Mouse (Mus musculus): ENCODE measurements at regions not wholly inside any gene's neighbourhood (a gene's known extent, or its start where the extent isn't known, plus 50 kb on each side); places are given as distances from the start of the nearest gene placed in this dataset.

GRCm38 (mm10) chr3:36790245-36790644 lies 72.7 kb upstream of the 4932438A13Rik start:
- H3K27ac ChIP-seq (ENCODE audit: low read length) = no peak overlapping the region
- H3K4me1 ChIP-seq (ENCODE audit: control insufficient read depth, insufficient read depth, low read length) = no peaks in the 10 kb centered on the region
- H3K36me3 ChIP-seq (ENCODE audit: control insufficient read depth, insufficient read depth, low read length) = no peaks in the 10 kb centered on the region
- no peak for ATAC-seq
- no peak overlapping the region for H3K9ac ChIP-seq (ENCODE audit: low read depth, low read length)
- no peaks in the 10 kb centered on the region for H3K27me3 ChIP-seq (replicated peaks; ENCODE audit: control insufficient read depth, insufficient read depth, low read length)
- no peak overlapping the region for H3K4me2 ChIP-seq (ENCODE audit: low read depth, low read length)
- 65% methylated on average over 4 of the region's 4 CpGs for WGBS
- H3K4me3 ChIP-seq (ENCODE audit: low read length) = no peak overlapping the region
- H3K9me3 ChIP-seq (ENCODE audit: control insufficient read depth, low read length) = peaks cover 3% of the 10 kb centered on the region; the same call in 1 of the 2 replicates

GRCm38 (mm10) chr3:36797025-36797424 lies 65.9 kb upstream of the 4932438A13Rik start:
- peak; percentile 76 for ATAC-seq
- 33% methylated on average over 4 of the region's 4 CpGs for WGBS

GRCm38 (mm10) chr3:36798160-36798823 lies 64.6 kb upstream of the 4932438A13Rik start:
- no peaks in the 10 kb centered on the region for H3K36me3 ChIP-seq (ENCODE audit: control insufficient read depth, insufficient read depth, low read length)
- ATAC-seq = peak; percentile 97
- H3K4me1 ChIP-seq (ENCODE audit: control insufficient read depth, insufficient read depth, low read length) = no peaks in the 10 kb centered on the region
- H3K9ac ChIP-seq (ENCODE audit: low read depth, low read length) = no peak overlapping the region
- no peaks in the 10 kb centered on the region for H3K27me3 ChIP-seq (replicated peaks; ENCODE audit: control insufficient read depth, insufficient read depth, low read length)
- no peak overlapping the region for H3K4me3 ChIP-seq (ENCODE audit: low read length)
- WGBS = 57% methylated on average over 13 of the region's 13 CpGs
- no peaks in the 10 kb centered on the region for H3K9me3 ChIP-seq (ENCODE audit: control insufficient read depth, low read length)
- no peak overlapping the region for H3K4me2 ChIP-seq (ENCODE audit: low read depth, low read length)
- H3K27ac ChIP-seq (ENCODE audit: low read length) = peak overlapping the region; percentile 70

More at GRCm38 (mm10) chr3:36797025-36797424, 65.9 kb upstream of the 4932438A13Rik start:
- no peaks in the 10 kb centered on the region for H3K9me3 ChIP-seq (ENCODE audit: control insufficient read depth, low read length)
- H3K36me3 ChIP-seq (ENCODE audit: control insufficient read depth, insufficient read depth, low read length) = no peaks in the 10 kb centered on the region
- H3K4me2 ChIP-seq (ENCODE audit: low read depth, low read length) = peak overlapping the region; percentile 5; the same call in 1 of the 2 replicates
- no peaks in the 10 kb centered on the region for H3K4me1 ChIP-seq (ENCODE audit: control insufficient read depth, insufficient read depth, low read length)
- H3K27me3 ChIP-seq (replicated peaks; ENCODE audit: control insufficient read depth, insufficient read depth, low read length) = no peaks in the 10 kb centered on the region
- peak overlapping the region; percentile 91 for H3K27ac ChIP-seq (ENCODE audit: low read length)
- no peak overlapping the region for H3K4me3 ChIP-seq (ENCODE audit: low read length)
- peak overlapping the region; percentile 36; the same call in 1 of the 2 replicates for H3K9ac ChIP-seq (ENCODE audit: low read depth, low read length)

- no peak overlapping the region for H3K4me2 ChIP-seq (ENCODE audit: low read depth, low read length)
- H3K27me3 ChIP-seq (replicated peaks; ENCODE audit: control insufficient read depth, insufficient read depth, low read length) = no peaks in the 10 kb centered on the region
- H3K9me3 ChIP-seq (ENCODE audit: control insufficient read depth, low read length) = no peaks in the 10 kb centered on the region
- 44% methylated on average over 5 of the region's 5 CpGs for WGBS
- H3K27ac ChIP-seq (ENCODE audit: low read length) = no peak overlapping the region
- no peaks in the 10 kb centered on the region for H3K4me1 ChIP-seq (ENCODE audit: control insufficient read depth, insufficient read depth, low read length)
- H3K4me3 ChIP-seq (ENCODE audit: low read length) = no peak overlapping the region
- no peak overlapping the region for H3K9ac ChIP-seq (ENCODE audit: low read depth, low read length)
- no peaks in the 10 kb centered on the region for H3K36me3 ChIP-seq (ENCODE audit: control insufficient read depth, insufficient read depth, low read length)
- ATAC-seq = peak; percentile 38; the same call in 1 of the 2 replicates
Measured at GRCm38 (mm10) chr3:36810528-36810927, 52.4 kb upstream of the 4932438A13Rik start.

Data from intestine, embryonic 16.5 days (tissue).